Mouse (Mus musculus) G1E (cell line): ENCODE results near the gene Cnbd2. TPM values are rescaled to one million over a fixed set of nuclear protein-coding genes. Genes with fewer than 3 reads are reported as not detected.

Experiments
- ATAC-seq: 2 replicates; pipeline ENCODE4 v1.8.0; 2016; ENCODE audit warnings: mild to moderate bottlenecking; ENCODE audit not compliant: insufficient number of reproducible peaks, poor library complexity, low FRiP score, severe bottlenecking; ENCODE audit errors: extremely low read depth
- DNase-seq: peaks from one replicate; pipeline ENCODE4 v3.0.0; 2012; ENCODE audit warnings: low spot score
- H3K27me3 ChIP-seq: 2 replicates; pipeline ENCODE4 v1.6.1; 2012; ENCODE audit warnings: mild to moderate bottlenecking, low read length, inconsistent platforms; ENCODE audit not compliant: insufficient read depth
- H3K36me3 ChIP-seq: replicated peaks from 2 replicates; pipeline ENCODE3; 2012; ENCODE audit warnings: mild to moderate bottlenecking, inconsistent platforms
- H3K4me1 ChIP-seq: 2 replicates; pipeline ENCODE4 v1.6.1; 2012; ENCODE audit warnings: low read depth, low read length, inconsistent platforms, mixed read lengths; ENCODE audit not compliant: insufficient read depth
- H3K4me3 ChIP-seq: 2 replicates; pipeline ENCODE4 v1.5.1; 2012; ENCODE audit warnings: low read depth, mild to moderate bottlenecking, inconsistent platforms, low read length, moderate library complexity, mixed read lengths
- H3K9me3 ChIP-seq: replicated peaks from 2 replicates; pipeline ENCODE4 v1.6.1; 2012; ENCODE audit warnings: inconsistent platforms
- CTCF ChIP-seq: IDR thresholded peaks from 2 replicates; pipeline ENCODE4 v1.5.1; 2012; ENCODE audit warnings: low read depth, low read length, inconsistent platforms, mixed read lengths
- GATA1 ChIP-seq: IDR thresholded peaks from 2 replicates; pipeline ENCODE4 v1.6.1; 2012; ENCODE audit warnings: borderline replicate concordance, low read length, inconsistent platforms, mixed read lengths
- GATA2 ChIP-seq: IDR thresholded peaks from 2 replicates; pipeline ENCODE4 v1.6.1; 2012; ENCODE audit warnings: low read depth, low read length, inconsistent platforms, borderline replicate concordance
- POLR2AphosphoS5 ChIP-seq: IDR thresholded peaks from 2 replicates; pipeline ENCODE4 v1.6.1; 2012; ENCODE audit warnings: low read depth, low read length, inconsistent platforms; ENCODE audit not compliant: insufficient replicate concordance
- TAL1 ChIP-seq: conservative IDR thresholded peaks from 2 replicates; pipeline ENCODE4 v1.6.1; 2012; ENCODE audit warnings: low read depth, low read length, inconsistent platforms, mixed read lengths
- polyA plus RNA-seq: library from polyadenylated mRNA; stranded (reverse); fragments of >175 nt; gene quantifications from 2 replicates; pipeline ENCODE4 v1.2.3, GENCODE M21; 2012
- total RNA-seq, 2 experiments: library from RNA; stranded (forward) in 1 of 2; stranded (reverse) in 1 of 2; fragments of 200-1000 nt in 1 of 2; fragments of >200 nt in 1 of 2; fragmentation: Nextera tagmentation in 1 of 2; gene quantifications; 2 replicates each; pipeline ENCODE4 v1.2.3; 2014 to 2017

The Cnbd2 gene
- total RNA-seq (2014; fragmentation: Nextera tagmentation) = 21.5 and 22.6 TPM in 2 replicates
- total RNA-seq (2017) = 11.5 and 13.9 TPM in 2 replicates
- 0.43 and 1.4 TPM in 2 replicates for polyA plus RNA-seq

- peaks cover 30% of the 10 kb centered on the region for H3K4me1 ChIP-seq
- H3K4me3 ChIP-seq = peak within 1 kb of the TSS; percentile 91
- peaks cover 51% of the 10 kb centered on the region for H3K36me3 ChIP-seq
- TF ChIP-seq GATA2 = no peak
- TF ChIP-seq GATA1 = no peak
- 0 out of 2 replicates have a peak, but pooled peaks have one; percentile 46 for TF ChIP-seq POLR2AphosphoS5
- no peak for TF ChIP-seq CTCF
- TF ChIP-seq TAL1 = no peak
- DNase-seq = peak; percentile 92
- H3K27me3 ChIP-seq = no peaks in the 10 kb centered on the region
- 0 out of 2 replicates have a peak, but pooled peaks cover 5% of the 10 kb centered on the region for H3K9me3 ChIP-seq
- ATAC-seq = peak; percentile 88
Observed at GRCm38 (mm10) chr2:156312297-156312897, at the start of gene Cnbd2, which contains the start of gene Scand1. Gene Cnbd2 (plus strand): TSS chr2:156312299. Gene Scand1 (minus strand): TSS chr2:156312704.

- Histone ChIP-seq H3K27me3 (no peaks in the 10 kb centered on the region), H3K4me1 (no peaks in the 10 kb centered on the region), H3K4me3 (no peak overlapping the region), H3K9me3 (no peaks in the 10 kb centered on the region), H3K36me3 (peaks cover 83% of the 10 kb centered on the region)
- TF ChIP-seq GATA2 (no peak), POLR2AphosphoS5 (no peak), GATA1 (no peak), CTCF (no peak), TAL1 (no peak)
- ATAC-seq (no peak), DNase-seq (no peak)
Observed at GRCm38 (mm10) chr2:156263204-156263893, 48.8 kb upstream of the Cnbd2 start.

- no peak for DNase-seq
- H3K36me3 ChIP-seq = peaks cover 72% of the 10 kb centered on the region
- peaks cover 2% of the 10 kb centered on the region; the same call in 1 of the 2 replicates for H3K4me1 ChIP-seq
- H3K4me3 ChIP-seq = no peak overlapping the region
- H3K9me3 ChIP-seq = no peaks in the 10 kb centered on the region
- no peak for TF ChIP-seq GATA2
- TF ChIP-seq CTCF = no peak
- TF ChIP-seq GATA1 = no peak
- no peaks in the 10 kb centered on the region for H3K27me3 ChIP-seq
- ATAC-seq = no peak
Observed at GRCm38 (mm10) chr2:156267636-156268035, 44.5 kb upstream of the Cnbd2 start.

- ATAC-seq = no peak
- Histone ChIP-seq H3K36me3 (peaks cover 67% of the 10 kb centered on the region), H3K27me3 (no peaks in the 10 kb centered on the region), H3K9me3 (no peaks in the 10 kb centered on the region), H3K4me3 (no peak overlapping the region), H3K4me1 (peaks cover 2% of the 10 kb centered on the region; the same call in 1 of the 2 replicates)
- TF ChIP-seq GATA1 (no peak), GATA2 (no peak), CTCF (no peak), POLR2AphosphoS5 (no peak), TAL1 (no peak)
- DNase-seq = no peak
Observed at GRCm38 (mm10) chr2:156272553-156272952, 39.5 kb upstream of the Cnbd2 start.

- peak; percentile 55 for DNase-seq
- peaks cover 3% of the 10 kb centered on the region; the same call in 1 of the 2 replicates for H3K4me1 ChIP-seq
- TF ChIP-seq CTCF (peak; percentile 33; the same call in 1 of the 2 replicates), TAL1 (no peak)
- H3K36me3 ChIP-seq = peaks cover 76% of the 10 kb centered on the region
- no peaks in the 10 kb centered on the region for H3K27me3 ChIP-seq
- no peaks in the 10 kb centered on the region for H3K9me3 ChIP-seq
- ATAC-seq = no peak; the same call in 1 of the 2 replicates
- no peak overlapping the region for H3K4me3 ChIP-seq
Observed at GRCm38 (mm10) chr2:156278226-156279017, 33.7 kb upstream of the Cnbd2 start.

GRCm38 (mm10) chr2:156281227-156281626, 30.9 kb upstream of the Cnbd2 start:
- no peak for ATAC-seq
- TF ChIP-seq GATA2 = no peak
- peaks cover 81% of the 10 kb centered on the region for H3K36me3 ChIP-seq

More at GRCm38 (mm10) chr2:156281227-156281626, 30.9 kb upstream of the Cnbd2 start:
- Histone ChIP-seq H3K4me1 (peaks cover 3% of the 10 kb centered on the region; the same call in 1 of the 2 replicates), H3K9me3 (no peaks in the 10 kb centered on the region), H3K27me3 (no peaks in the 10 kb centered on the region), H3K4me3 (no peak overlapping the region)
- no peak for DNase-seq
